Comparison of ENCODE assay signal across 9 mouse cellular contexts in genomic region chr11:50841023-50841735, GRCm38 (mm10). TPM values are rescaled to one million over a fixed set of nuclear protein-coding genes. Genes with fewer than 3 reads are reported as not detected.
DNase-seq lines count a peak whose midpoint lies in the region; ATAC-seq and TF ChIP-seq lines count a peak whose summit lies in the region.
"Had no signal": no experiment of that assay in that cellular context is flagged by ENCODE, and none has a peak within 500 bp of the region (broad histone marks: within the 10 kb centered on the region; RNA-seq: fewer than 3 reads in every experiment).

Gene Zfp879, minus strand, starts transcription at chr11:50841552.

- H3K27ac ChIP-seq in left cerebral cortex, adult 2 months = peak within 1 kb of the TSS; percentile 91

- intact Hi-C loops in left cerebral cortex, adult 2 months (cut with DNase I) = loop anchor here (1.0 to 10.0 kb wide), 4 partner anchors 14 to 214 kb away; partner anchors contain the start of genes Zfp2, Zfp354a, Zfp354c and Zfp454

- no peak for TF ChIP-seq CTCF in left cerebral cortex, adult 2 months (IDR thresholded peaks at IDR 0.05)

- peak within 1 kb of the TSS; percentile 63 for H3K4me3 ChIP-seq in left cerebral cortex, adult 2 months
- H3K4me3 ChIP-seq: megakaryocyte, embryonic 14.5 days had no signal

- DNase-seq in gastrocnemius, postnatal 10 days = peak; percentile 84
- peak; percentile 80 for DNase-seq in hindlimb bud, embryonic 11.5 days (ENCODE audit: extremely low spot score, low read depth, low spot score)
- DNase-seq in left cerebral cortex, adult 2 months (ENCODE audit: extremely low spot score in 1 of 2, low spot score in 2 of 2) = peak; percentile 92 to 95
- peak; percentile 89 to 90 for DNase-seq in lung, postnatal 4 days
- DNase-seq in right cerebral cortex, postnatal 10 days (ENCODE audit: low spot score in 2 of 2) = peak; percentile 96 to 97
- DNase-seq in urinary bladder, postnatal 14 days (ENCODE audit: low spot score) = peak; percentile 92

- peak; percentile 46 for ATAC-seq in activated CD4-positive, CD25-positive, alpha-beta regulatory T cell, adult 4 months
- peak; percentile 98 for ATAC-seq in common myeloid progenitor, adult 5-6 weeks (replicated peaks; ENCODE audit: low read depth, poor library complexity, severe bottlenecking)

RNA-seq across cellular contexts. Expression of gene Zfp879, which starts in this region (rescaled TPM):
- not detected for polyA plus RNA-seq in activated CD4-positive, CD25-positive, alpha-beta regulatory T cell, adult 4 months (2017; shearing (Covaris generic))
- total RNA-seq in common myeloid progenitor, adult 5-6 weeks (2017) = 0.41 and 1.8 TPM in 2 replicates
- total RNA-seq in gastrocnemius, postnatal 10 days (2021) = 1 to 10 TPM in 1 of 2 experiments, under 1 TPM in 1; 0.92 to 1.2 TPM
- total RNA-seq in left cerebral cortex, adult 2 months (2021) = 1 to 10 TPM; 3.0 to 4.3 TPM

Comparison
In these comparisons a context has a peak if more than half of its experiments do, and no peak if none do; other contexts are left out.
1. Peak in every context shown above with its lines: DNase-seq, ATAC-seq, H3K4me3 ChIP-seq and H3K27ac ChIP-seq.
2. Peak in ATAC-seq in activated CD4-positive, CD25-positive, alpha-beta regulatory T cell, adult 4 months; RNA of the gene not detected or under 1 TPM.